Mouse (Mus musculus) bone marrow macrophage, adult 2 months (primary cell): ENCODE measurements around the gene Spaca3. TPM values are rescaled to one million over a fixed set of nuclear protein-coding genes. Genes with fewer than 3 reads are reported as not detected.

Experiments used
- H3K27ac ChIP-seq: 2 replicates; pipeline ENCODE4 v1.5.1; 2012; ENCODE audit warnings: low read depth, low read length; ENCODE audit not compliant: insufficient read depth
- H3K4me1 ChIP-seq: 2 replicates; pipeline ENCODE4 v1.6.1; 2012; ENCODE audit warnings: low read length; ENCODE audit not compliant: control insufficient read depth, insufficient read depth
- H3K4me3 ChIP-seq: 2 replicates; pipeline ENCODE4 v1.5.1; 2012; ENCODE audit warnings: mild to moderate bottlenecking, low read length, moderate library complexity; ENCODE audit not compliant: insufficient read depth
- CTCF ChIP-seq: IDR thresholded peaks from 2 replicates; pipeline ENCODE4 v1.5.1; 2012; ENCODE audit warnings: low read depth, mild to moderate bottlenecking, low read length, moderate library complexity
- POLR2A ChIP-seq: IDR thresholded peaks from 2 replicates; pipeline ENCODE4 v1.6.1; 2012; ENCODE audit warnings: mild to moderate bottlenecking, low read depth, low read length, borderline replicate concordance
- polyA plus RNA-seq: library from polyadenylated mRNA; stranded (reverse); fragments of >200 nt; gene quantifications from 2 replicates; pipeline ENCODE4 v1.2.4, GENCODE M21; 2012; ENCODE audit not compliant: missing spikeins, insufficient read depth, insufficient read length

Gene Spaca3
- polyA plus RNA-seq, 1 experiment: not detected

- TF ChIP-seq CTCF: no peak
- no peak for TF ChIP-seq POLR2A
- H3K27ac ChIP-seq: no peak overlapping the region
- no peak overlapping the region for H3K4me3 ChIP-seq
- H3K4me1 ChIP-seq: no peaks in the 10 kb centered on the region
Observed at GRCm38 (mm10) chr11:80856827-80857226, 1.3 kb upstream of the Spaca3 start.

- Histone ChIP-seq H3K27ac (no peak overlapping the region), H3K4me1 (no peaks in the 10 kb centered on the region), H3K4me3 (no peak overlapping the region)
- TF ChIP-seq POLR2A: no peak
- TF ChIP-seq CTCF: no peak
Observed at GRCm38 (mm10) chr11:80862941-80863340, 4.8 kb downstream of the Spaca3 start.

- H3K4me1 ChIP-seq: no peaks in the 10 kb centered on the region
- no peak overlapping the region for H3K27ac ChIP-seq
- no peak for TF ChIP-seq POLR2A
- H3K4me3 ChIP-seq: no peak overlapping the region
Observed at GRCm38 (mm10) chr11:80868039-80868438, 9.9 kb downstream of the Spaca3 start.

- Histone ChIP-seq H3K4me3 (no peak overlapping the region), H3K4me1 (no peaks in the 10 kb centered on the region), H3K27ac (no peak overlapping the region)
- TF ChIP-seq CTCF: peak; percentile 39
- TF ChIP-seq POLR2A: no peak
Observed at GRCm38 (mm10) chr11:80872509-80873474, 14.6 kb downstream of the Spaca3 start.

- TF ChIP-seq CTCF: no peak
- no peak for TF ChIP-seq POLR2A
- H3K27ac ChIP-seq: no peak overlapping the region
- no peaks in the 10 kb centered on the region for H3K4me1 ChIP-seq
- no peak overlapping the region for H3K4me3 ChIP-seq
Observed at GRCm38 (mm10) chr11:80877131-80877651, 19.0 kb downstream of the Spaca3 start.

GRCm38 (mm10) chr11:80878026-80878425 lies 19.9 kb downstream of the Spaca3 start:
- Histone ChIP-seq H3K4me1 (no peaks in the 10 kb centered on the region), H3K27ac (no peak overlapping the region), H3K4me3 (no peak overlapping the region)
- TF ChIP-seq CTCF (no peak), POLR2A (no peak)

- Histone ChIP-seq H3K4me3 (no peak overlapping the region), H3K27ac (no peak overlapping the region), H3K4me1 (no peaks in the 10 kb centered on the region)
- TF ChIP-seq POLR2A: no peak
- TF ChIP-seq CTCF: no peak
Observed at GRCm38 (mm10) chr11:80882229-80882810, 24.2 kb downstream of the Spaca3 start.

- Histone ChIP-seq H3K4me1 (no peaks in the 10 kb centered on the region), H3K4me3 (no peak overlapping the region), H3K27ac (no peak overlapping the region)
- no peak for TF ChIP-seq POLR2A
- TF ChIP-seq CTCF: no peak
Observed at GRCm38 (mm10) chr11:80884521-80885231, 26.5 kb downstream of the Spaca3 start.

- no peak overlapping the region for H3K27ac ChIP-seq
- H3K4me1 ChIP-seq: no peaks in the 10 kb centered on the region
- H3K4me3 ChIP-seq: no peak overlapping the region
- no peak for TF ChIP-seq CTCF
- TF ChIP-seq POLR2A: no peak
Observed at GRCm38 (mm10) chr11:80886365-80886764, 28.2 kb downstream of the Spaca3 start.

- H3K4me1 ChIP-seq: no peaks in the 10 kb centered on the region
- TF ChIP-seq POLR2A (no peak), CTCF (no peak)
- H3K27ac ChIP-seq: no peak overlapping the region
- no peak overlapping the region for H3K4me3 ChIP-seq
Observed at GRCm38 (mm10) chr11:80887021-80887420, 28.9 kb downstream of the Spaca3 start.
